Mouse (Mus musculus) heart, embryonic 15.5 days (tissue): ENCODE results near the gene Mterf1b. TPM values are rescaled to one million over a fixed set of nuclear protein-coding genes. Genes with fewer than 3 reads are reported as not detected.

Source experiments
- polyA plus RNA-seq: library from polyadenylated mRNA; unstranded; fragments of >200 nt; fragmentation: Nextera tagmentation; extraction: Ambion mirVana; gene quantifications from 2 replicates; pipeline ENCODE4 v1.2.1, GENCODE M21; 2015

The Mterf1b gene
- polyA plus RNA-seq, 1 experiment from 2014 or later = 1.9 TPM

Other genes with a start within 250 kb of the Mterf1b start
- gene Cyp51, start 87.6 kb upstream of the Mterf1b start, polyA plus RNA-seq = 21.7 and 31.3 TPM in 2 replicates